Mouse (Mus musculus): Measurements from ENCODE around the gene Palld.

Gene Palld

GRCm38 (mm10) chr8:61587731-61588130, 314.8 kb downstream of the Palld start:
- DNase-seq (ENCODE audit: low spot score): no peak

- DNase-seq (ENCODE audit: low spot score): no peak
These were observed 316.0 kb downstream of the Palld start for GRCm38 (mm10) chr8:61586529-61586928.

DNA sequence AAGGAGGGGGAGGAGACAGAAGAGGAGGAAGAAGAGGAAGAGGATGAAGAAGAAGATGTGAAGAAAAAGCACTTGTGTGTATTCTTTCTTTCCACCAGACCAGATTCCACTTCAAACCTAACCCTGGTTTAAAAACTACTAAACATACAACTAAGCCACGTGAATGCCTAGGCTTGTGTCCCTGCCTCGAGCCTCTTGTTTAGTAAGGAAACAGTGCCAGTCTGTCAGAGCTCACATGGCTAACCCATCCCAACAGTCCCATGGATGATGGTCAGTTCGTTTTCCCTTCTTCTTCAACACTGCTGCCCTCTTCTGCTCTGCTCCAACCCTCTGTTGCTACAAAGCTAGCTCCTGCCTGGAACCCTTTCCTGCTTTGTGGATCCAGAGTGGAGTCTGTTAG, 316.7 kb downstream of the Palld start:
- DNase-seq (ENCODE audit: low spot score): no peak

DNA sequence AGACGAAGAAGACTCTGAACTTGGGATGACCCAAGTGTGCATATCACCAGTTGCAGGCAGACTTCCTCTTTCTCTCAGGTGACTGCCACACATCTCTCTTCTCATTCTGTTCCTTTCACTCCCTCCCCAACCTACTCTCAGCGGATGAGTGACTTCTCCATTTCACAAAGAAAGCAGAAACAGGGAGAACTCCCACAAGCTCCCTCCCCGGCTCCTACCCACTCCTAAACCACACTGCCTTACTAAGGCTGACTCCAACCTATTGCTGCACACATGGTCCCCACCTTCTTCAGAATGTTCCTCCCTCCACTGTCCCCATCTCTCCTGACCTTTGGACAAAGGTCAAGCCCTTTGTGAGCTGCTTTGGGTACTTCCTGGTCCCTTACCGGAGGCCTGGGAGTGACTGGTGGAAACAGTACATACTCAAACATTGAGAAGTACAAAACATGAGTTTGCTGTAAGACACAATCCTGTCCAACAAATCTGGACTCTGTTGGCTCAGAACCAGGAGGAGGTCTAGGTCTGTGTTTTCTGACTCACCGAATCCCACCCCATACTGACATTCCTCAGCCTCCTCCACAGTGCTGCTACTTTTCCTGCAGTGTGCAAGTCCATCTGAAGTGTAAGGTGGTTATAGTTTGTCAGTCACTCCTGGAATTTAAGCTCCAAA, 317.6 kb downstream of the Palld start:
- DNase-seq (ENCODE audit: low spot score): no peak

DNA sequence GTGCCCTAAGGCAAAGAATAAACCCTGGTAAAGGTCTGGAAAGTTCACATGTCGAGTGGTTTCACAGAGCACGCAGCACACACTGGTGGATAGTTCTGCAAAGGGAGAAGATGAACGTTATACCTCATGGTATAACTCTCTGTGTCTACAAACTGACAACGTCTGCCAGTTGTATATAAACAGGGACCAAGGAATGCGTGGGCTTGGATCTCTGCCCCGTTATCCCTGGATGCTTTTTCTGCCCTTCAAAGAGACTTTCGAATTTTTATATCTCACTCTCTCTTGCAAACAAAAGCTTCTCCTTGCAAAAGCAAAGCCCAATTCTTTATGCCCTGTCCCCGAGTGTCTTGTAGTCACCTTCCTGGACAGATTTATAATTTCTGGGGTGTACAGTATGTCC, 319.9 kb downstream of the Palld start:
- DNase-seq (ENCODE audit: low spot score): no peak

GRCm38 (mm10) chr8:61581259-61581658, 321.2 kb downstream of the Palld start:
- no peak for DNase-seq (ENCODE audit: low spot score)

DNA sequence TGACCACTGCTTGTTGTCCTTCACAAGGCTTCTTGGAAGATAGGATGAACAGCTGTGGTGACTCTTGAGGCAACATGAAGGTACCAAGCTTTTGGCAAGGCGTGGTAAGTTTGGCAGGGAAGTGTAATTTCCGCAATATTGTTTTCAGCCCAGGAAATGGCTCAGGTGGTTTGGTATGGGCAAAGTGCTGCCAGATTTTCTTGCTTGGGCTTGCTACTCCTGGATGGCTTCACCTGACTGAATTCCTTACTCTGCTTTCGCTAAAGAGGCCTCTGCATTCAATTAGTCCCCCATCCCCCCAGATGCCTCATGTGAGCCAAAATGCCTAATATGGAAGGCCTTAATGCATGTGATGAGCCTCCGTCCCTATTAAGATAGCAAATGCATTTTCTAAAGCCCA, 322.7 kb downstream of the Palld start:
- no peak for DNase-seq (ENCODE audit: low spot score)

DNA sequence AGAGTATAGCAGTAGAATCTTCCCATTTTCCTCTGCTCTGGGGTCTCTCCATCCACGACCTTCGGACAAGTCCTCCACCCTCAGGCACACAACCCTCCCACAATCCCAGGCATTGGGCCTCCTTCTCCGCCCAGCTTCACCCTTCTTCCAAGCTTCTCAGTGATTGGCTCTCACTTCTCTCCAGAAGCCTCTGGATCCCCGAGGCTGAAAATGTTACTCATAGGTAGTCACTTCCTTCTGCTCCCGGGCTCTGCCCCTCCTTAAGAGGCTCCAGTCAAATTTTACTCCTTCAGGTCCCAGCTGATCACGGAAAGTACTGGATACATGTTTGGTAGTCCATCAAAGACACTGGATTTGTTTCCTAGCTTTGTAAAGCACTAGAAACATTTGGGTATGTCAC, 323.7 kb downstream of the Palld start:
- no peak for DNase-seq (ENCODE audit: low spot score)

GRCm38 (mm10) chr8:61575096-61575653, 327.3 kb downstream of the Palld start:
- no peak for DNase-seq (ENCODE audit: low spot score)

- no peak for DNase-seq (ENCODE audit: low spot score)
These were observed 328.0 kb downstream of the Palld start for GRCm38 (mm10) chr8:61574526-61574925.

- DNase-seq (ENCODE audit: low spot score): no peak
These were observed 329.1 kb downstream of the Palld start for GRCm38 (mm10) chr8:61573179-61573937.

DNA sequence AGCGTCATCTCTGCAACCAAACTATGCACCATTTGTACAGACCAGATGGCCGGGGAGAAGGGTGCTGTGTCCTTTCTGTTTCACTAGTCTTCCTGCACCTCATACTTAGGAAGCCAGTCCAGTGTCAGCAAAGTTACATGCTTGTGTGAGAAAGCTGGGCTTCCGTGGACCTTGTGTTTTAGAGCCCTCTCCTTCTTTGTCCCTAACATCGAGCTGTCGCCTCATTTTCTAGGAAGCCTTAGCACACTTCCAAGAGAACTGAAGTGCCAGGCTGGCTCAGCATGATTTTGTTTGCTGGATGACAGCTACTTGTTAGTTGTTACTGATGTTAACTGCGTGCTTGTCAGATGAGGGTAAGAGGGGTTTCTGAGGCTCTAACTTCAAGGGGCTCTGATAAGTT, 329.8 kb downstream of the Palld start:
- no peak for DNase-seq (ENCODE audit: low spot score)

DNA sequence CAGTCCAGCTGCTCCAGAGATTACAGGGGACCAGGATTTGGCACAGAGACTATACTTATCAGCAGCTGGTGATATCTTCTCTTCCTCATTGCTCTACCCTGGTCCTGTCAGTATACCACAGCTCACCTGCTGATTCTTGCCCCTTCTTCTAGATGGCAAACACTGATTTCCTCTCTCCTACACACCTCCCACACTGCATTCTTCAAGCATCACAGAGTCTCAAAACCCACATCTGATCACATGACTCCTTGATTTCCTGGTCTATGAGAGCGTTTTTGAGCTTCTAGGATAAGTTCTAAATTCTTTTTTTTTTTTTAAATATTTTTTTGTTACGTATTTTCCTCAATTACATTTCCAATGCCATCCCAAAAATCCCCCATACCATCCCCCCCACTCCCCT, 331.9 kb downstream of the Palld start:
- DNase-seq (ENCODE audit: low spot score): no peak

DNA sequence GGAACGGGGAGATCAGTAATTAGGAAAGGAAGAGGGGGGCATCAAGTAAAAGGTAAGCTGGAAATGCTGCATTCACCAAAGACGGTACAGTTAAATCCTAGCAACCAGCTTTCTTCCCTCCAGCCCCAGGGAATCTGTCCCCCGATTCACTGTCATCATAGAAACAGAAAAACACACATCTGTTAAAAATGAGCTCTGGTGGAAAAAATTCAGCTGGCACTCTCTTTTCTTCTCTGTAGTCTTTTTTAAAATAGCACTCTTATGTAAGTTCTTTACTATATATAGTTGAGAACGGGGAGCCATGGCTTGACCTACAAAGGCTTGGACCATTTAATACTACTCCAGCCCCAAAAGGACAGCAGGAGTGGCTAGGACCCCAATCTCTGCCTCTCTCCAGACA, 332.8 kb downstream of the Palld start:
- DNase-seq (ENCODE audit: low spot score): peak; percentile 18

GRCm38 (mm10) chr8:61569211-61569610, 333.3 kb downstream of the Palld start:
- no peak for DNase-seq (ENCODE audit: low spot score)

- no peak for DNase-seq (ENCODE audit: low spot score)
These were observed 339.1 kb downstream of the Palld start for GRCm38 (mm10) chr8:61563378-61563777.

GRCm38 (mm10) chr8:61562626-61563025, 339.9 kb downstream of the Palld start:
- DNase-seq (ENCODE audit: low spot score): no peak

GRCm38 (mm10) chr8:61561220-61561619, 341.3 kb downstream of the Palld start:
- no peak for DNase-seq (ENCODE audit: low spot score)

DNA sequence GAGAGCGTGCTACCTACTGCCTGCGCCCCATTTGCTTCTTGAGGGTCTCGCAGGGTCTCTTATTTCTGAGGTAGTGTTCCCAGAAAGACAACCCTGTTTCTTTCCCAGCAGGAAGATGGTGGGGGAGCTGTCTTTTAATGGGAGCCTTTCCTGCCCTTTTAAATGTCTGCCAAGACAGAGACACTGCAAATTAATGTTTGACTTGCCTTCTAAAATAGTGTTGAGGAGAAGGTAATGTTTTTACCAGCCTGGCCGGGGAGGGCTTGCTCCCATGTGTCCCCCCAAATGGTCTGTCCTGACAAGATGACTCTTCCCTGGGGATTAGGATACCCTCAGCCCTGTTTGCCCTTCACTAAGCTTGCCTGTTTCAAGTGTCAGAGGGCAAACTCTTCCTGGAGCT, 342.5 kb downstream of the Palld start:
- DNase-seq (ENCODE audit: low spot score): no peak

DNA sequence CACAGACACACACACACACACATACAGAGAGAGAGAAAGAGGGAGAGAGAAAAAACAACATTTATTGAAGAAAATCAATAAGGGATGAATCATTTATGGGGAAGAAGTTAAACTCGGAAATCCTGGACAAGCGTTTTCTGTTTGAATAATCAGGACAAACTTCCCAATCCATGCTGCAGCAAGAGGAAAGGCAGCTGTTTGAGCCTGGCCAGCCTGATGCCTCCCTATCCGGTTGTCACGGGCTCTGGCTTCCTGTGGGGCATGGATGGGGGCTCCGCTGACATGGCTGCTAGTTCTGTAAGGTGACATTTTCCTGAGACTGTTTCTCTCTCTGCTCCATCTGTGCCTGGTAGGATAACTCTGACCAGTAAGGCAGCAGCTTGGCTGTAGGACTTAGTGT, 343.0 kb downstream of the Palld start:
- no peak for DNase-seq (ENCODE audit: low spot score)

GRCm38 (mm10) chr8:61558051-61558846, 344.2 kb downstream of the Palld start:
- no peak for DNase-seq (ENCODE audit: low spot score)

- no peak for DNase-seq (ENCODE audit: low spot score)
These were observed 345.5 kb downstream of the Palld start for GRCm38 (mm10) chr8:61557036-61557435.

DNA sequence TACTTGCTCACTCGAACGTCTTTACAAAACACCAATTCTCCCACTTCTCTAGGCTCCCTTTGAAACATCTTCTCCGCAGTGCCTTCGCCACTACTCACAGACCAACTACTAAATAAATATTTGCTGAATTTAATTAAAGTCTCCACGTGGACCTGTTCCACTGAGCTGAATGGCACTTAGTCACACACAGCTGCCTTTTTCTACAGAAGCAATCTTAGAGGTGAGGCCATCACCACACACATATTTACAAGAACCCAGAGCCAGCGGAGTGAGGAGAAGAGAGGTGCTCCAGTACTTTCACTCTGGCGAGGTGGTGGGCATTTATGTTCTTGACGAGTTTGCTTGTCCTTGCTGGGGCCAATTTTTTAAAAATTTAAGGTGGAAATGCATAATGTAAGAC, 346.3 kb downstream of the Palld start:
- DNase-seq (ENCODE audit: low spot score): no peak
